ENCODE assay signal across 17 mouse cellular contexts in the genomic region with DNA sequence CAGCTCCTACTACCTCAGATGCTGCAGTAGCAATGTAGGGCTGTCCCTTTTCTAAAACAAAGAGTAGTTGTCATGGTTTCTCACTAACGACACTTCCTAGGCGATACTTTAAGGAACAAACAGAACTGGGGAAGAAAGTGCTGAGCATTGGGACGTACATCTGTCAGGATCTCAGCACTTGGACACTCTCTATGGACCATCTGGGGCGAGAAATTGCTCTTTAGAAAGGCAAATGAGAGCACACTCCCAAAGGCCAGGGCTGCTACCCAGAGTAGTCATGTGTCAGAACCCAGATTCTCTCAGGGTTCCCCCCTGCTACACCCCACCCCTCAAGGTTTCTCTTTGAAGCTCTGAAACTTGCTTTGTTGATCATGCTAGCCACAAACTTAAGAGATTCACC. TPM values are rescaled to one million over a fixed set of nuclear protein-coding genes. Genes with fewer than 3 reads are reported as not detected.
"Had no signal": no experiment of that assay in that cellular context is flagged by ENCODE, and none has a peak within 500 bp of the region (broad histone marks: within the 10 kb centered on the region; RNA-seq: fewer than 3 reads in every experiment).

No protein-coding gene starts in this region.

- H3K27me3 ChIP-seq: liver, embryonic 15.5 days; midbrain, embryonic 13.5 days; stomach, embryonic 15.5 days had no signal

- H3K4me1 ChIP-seq: liver, embryonic 15.5 days; stomach, embryonic 15.5 days had no signal

- H3K9me3 ChIP-seq: liver, embryonic 15.5 days; midbrain, embryonic 13.5 days; stomach, embryonic 15.5 days had no signal

- DNase-seq: kidney, adult 11 months; kidney, adult 9 months; kidney, postnatal 10 days; left cerebral cortex, postnatal 4 days; lung, adult 2 months; lung, postnatal 36 days; thymus, adult 2 months; thymus, postnatal 25 days had no signal

- H3K27ac ChIP-seq: liver, embryonic 15.5 days; midbrain, embryonic 13.5 days; stomach, embryonic 15.5 days had no signal

- ATAC-seq: lung, postnatal 0 days; midbrain, embryonic 13.5 days had no signal

- H3K9ac ChIP-seq: liver, embryonic 15.5 days; midbrain, embryonic 13.5 days; stomach, embryonic 15.5 days had no signal

- H3K4me2 ChIP-seq: liver, embryonic 11.5 days; liver, embryonic 15.5 days; midbrain, embryonic 13.5 days; stomach, embryonic 15.5 days had no signal

- H3K36me3 ChIP-seq: stomach, embryonic 15.5 days had no signal

- H3K4me3 ChIP-seq: liver, embryonic 15.5 days; midbrain, embryonic 13.5 days; stomach, embryonic 15.5 days had no signal

RNA-seq across cellular contexts. Expression of a gene that starts 21.8 kb away (rescaled TPM):
- total RNA-seq: megakaryocyte progenitor cell, adult 5-6 weeks; neutrophil, adult 5-6 weeks had no signal
- polyA plus RNA-seq: large intestine, adult 2 months; lung, adult 2 months; spleen, adult 2 months; thymus, adult 2 months had no signal
